7 mouse cellular contexts compared by ENCODE assay signal in genomic region chr1:60735072-60735907, GRCm38 (mm10). TPM values are rescaled to one million over a fixed set of nuclear protein-coding genes. Genes with fewer than 3 reads are reported as not detected.
DNase-seq lines count a peak whose midpoint lies in the region; ATAC-seq lines count a peak whose summit lies in the region.

No protein-coding gene starts in this region.

- peak; percentile 92 for ATAC-seq in kidney, embryonic 14.5 days (ENCODE audit: low FRiP score, low TSS enrichment)
- ATAC-seq in megakaryocyte-erythroid progenitor cell, adult 5-6 weeks (replicated peaks; ENCODE audit: low FRiP score, low TSS enrichment, poor library complexity, severe bottlenecking), result no peak
- no peak for ATAC-seq in midbrain, embryonic 13.5 days

- no peak overlapping the region for H3K4me2 ChIP-seq in kidney, embryonic 14.5 days (replicated peaks; ENCODE audit: low read depth, low read length)
- H3K4me2 ChIP-seq in midbrain, embryonic 13.5 days (replicated peaks), result no peak overlapping the region

- H3K9me3 ChIP-seq in embryonic facial prominence, embryonic 10.5 days, result no peaks in the 10 kb centered on the region
- no peaks in the 10 kb centered on the region for H3K9me3 ChIP-seq in kidney, embryonic 14.5 days (ENCODE audit: control insufficient read depth, low read length)
- H3K9me3 ChIP-seq in midbrain, embryonic 13.5 days, result no peaks in the 10 kb centered on the region

- DNase-seq in embryonic facial prominence, embryonic 10.5 days (ENCODE audit: low spot score), result peak; percentile 26
- DNase-seq in heart, adult 18-20 months, result peak; percentile 57 to 78
- peak; percentile 28 for DNase-seq in lung, postnatal 14 days
- DNase-seq in c-Kit-positive CD71-positive TER-119-positive erythroid progenitor cells, embryonic 14.5 days (ENCODE audit: low spot score), result no peak

- H3K27me3 ChIP-seq in embryonic facial prominence, embryonic 10.5 days (replicated peaks; ENCODE audit: low read depth, poor library complexity, severe bottlenecking), result no peaks in the 10 kb centered on the region
- H3K27me3 ChIP-seq in kidney, embryonic 14.5 days (ENCODE audit: control insufficient read depth, insufficient read depth, low read length), result no peaks in the 10 kb centered on the region
- H3K27me3 ChIP-seq in midbrain, embryonic 13.5 days, result no peaks in the 10 kb centered on the region

- peak overlapping the region; percentile 40; the same call in 1 of the 2 replicates for H3K27ac ChIP-seq in embryonic facial prominence, embryonic 10.5 days (replicated peaks)
- peak overlapping the region; percentile 34; the same call in 1 of the 2 replicates for H3K27ac ChIP-seq in kidney, embryonic 14.5 days (ENCODE audit: low read depth, low read length)
- no peak overlapping the region for H3K27ac ChIP-seq in midbrain, embryonic 13.5 days

- no peaks in the 10 kb centered on the region for H3K36me3 ChIP-seq in embryonic facial prominence, embryonic 10.5 days (replicated peaks)
- H3K36me3 ChIP-seq in kidney, embryonic 14.5 days (ENCODE audit: control insufficient read depth, insufficient read depth, low read length), result no peaks in the 10 kb centered on the region
- no peaks in the 10 kb centered on the region for H3K36me3 ChIP-seq in midbrain, embryonic 13.5 days

- WGBS in embryonic facial prominence, embryonic 10.5 days, result 63% methylated on average over 12 of the region's 12 CpGs
- WGBS in kidney, embryonic 14.5 days, result 16% methylated on average over 12 of the region's 12 CpGs
- WGBS in midbrain, embryonic 13.5 days, result 75% methylated on average over 12 of the region's 12 CpGs

- H3K4me3 ChIP-seq in embryonic facial prominence, embryonic 10.5 days, result no peak overlapping the region
- no peak overlapping the region for H3K4me3 ChIP-seq in kidney, embryonic 14.5 days (ENCODE audit: low read length)
- no peak overlapping the region for H3K4me3 ChIP-seq in midbrain, embryonic 13.5 days (replicated peaks)

- no peak overlapping the region for H3K9ac ChIP-seq in kidney, embryonic 14.5 days (ENCODE audit: low read depth, low read length)
- H3K9ac ChIP-seq in midbrain, embryonic 13.5 days (replicated peaks), result no peak overlapping the region

- H3K4me1 ChIP-seq in embryonic facial prominence, embryonic 10.5 days, result peaks cover 8% of the 10 kb centered on the region; the same call in 1 of the 2 replicates
- peaks cover 11% of the 10 kb centered on the region for H3K4me1 ChIP-seq in kidney, embryonic 14.5 days (ENCODE audit: control insufficient read depth, insufficient read depth, low read length)
- H3K4me1 ChIP-seq in midbrain, embryonic 13.5 days (replicated peaks), result no peaks in the 10 kb centered on the region

RNA-seq across cellular contexts. Expression of gene Cd28, which starts 18.7 kb away (rescaled TPM):
- 0.09 and 0.11 TPM in 2 replicates for polyA plus RNA-seq in embryonic facial prominence, embryonic 10.5 days (2016; fragmentation: Nextera tagmentation; extraction: Ambion mirVana)
- 10 to 100 TPM; 11.9 to 13.4 TPM for total RNA-seq in heart, adult 18-20 months (2021)
- 0.16 and 0.33 TPM in 2 replicates for polyA plus RNA-seq in kidney, embryonic 14.5 days (2014; fragmentation: Nextera tagmentation; extraction: Ambion mirVana)
- 0.22 and 1.5 TPM in 2 replicates for total RNA-seq in megakaryocyte-erythroid progenitor cell, adult 5-6 weeks (2014; fragmentation: Nextera tagmentation)
- 0.19 and 2.7 TPM in 2 replicates for total RNA-seq in megakaryocyte-erythroid progenitor cell, adult 5-6 weeks (2017)
- 0.10 and 0.16 TPM in 2 replicates for polyA plus RNA-seq in midbrain, embryonic 13.5 days (2015; fragmentation: Nextera tagmentation; extraction: Ambion mirVana)
